Mouse (Mus musculus): ENCODE results near the gene Slc25a43. TPM values are rescaled to one million over a fixed set of nuclear protein-coding genes. Genes with fewer than 3 reads are reported as not detected.
"Not testable (repeated sequence)": the region's sequence is repeated elsewhere in the genome, so short reads cannot be mapped to it uniquely, and the experiment has no call there.

Slc25a43 gene
- polyA plus RNA-seq, 1 experiment = not detected

GRCm38 (mm10) chrX:36767386-36767785 lies 23.9 kb downstream of the Slc25a43 start:
- Histone ChIP-seq H3K4me3 (replicated peaks) (no peak overlapping the region), H3K9me3 (ENCODE audit: control insufficient read depth, low read length) (no peaks in the 10 kb centered on the region), H3K36me3 (ENCODE audit: control insufficient read depth) (no peaks in the 10 kb centered on the region), H3K27me3 (ENCODE audit: control insufficient read depth) (no peaks in the 10 kb centered on the region), H3K4me1 (ENCODE audit: control insufficient read depth) (no peaks in the 10 kb centered on the region)
- TF ChIP-seq GATA1 (IDR thresholded peaks at IDR 0.05; ENCODE audit: low read length) (no peak), TAL1 (IDR thresholded peaks at IDR 0.05; ENCODE audit: low read length) (no peak)

- Histone ChIP-seq H3K9me3 (ENCODE audit: control insufficient read depth, low read length) (no peaks in the 10 kb centered on the region), H3K4me3 (replicated peaks) (no peak overlapping the region), H3K36me3 (ENCODE audit: control insufficient read depth) (no peaks in the 10 kb centered on the region), H3K4me1 (ENCODE audit: control insufficient read depth) (no peaks in the 10 kb centered on the region), H3K27me3 (ENCODE audit: control insufficient read depth) (no peaks in the 10 kb centered on the region)
- TF ChIP-seq GATA1 (IDR thresholded peaks at IDR 0.05; ENCODE audit: low read length) (no peak), TAL1 (IDR thresholded peaks at IDR 0.05; ENCODE audit: low read length) (no peak)
These were observed 29.1 kb downstream of the Slc25a43 start for GRCm38 (mm10) chrX:36772591-36772990.

GRCm38 (mm10) chrX:36775520-36775919 lies 32.1 kb downstream of the Slc25a43 start:
- no peaks in the 10 kb centered on the region for H3K9me3 ChIP-seq (ENCODE audit: control insufficient read depth, low read length)
- TF ChIP-seq GATA1 (IDR thresholded peaks at IDR 0.05; ENCODE audit: low read length) = no peak
- H3K27me3 ChIP-seq (ENCODE audit: control insufficient read depth) = no peaks in the 10 kb centered on the region
- no peaks in the 10 kb centered on the region for H3K4me1 ChIP-seq (ENCODE audit: control insufficient read depth)
- no peaks in the 10 kb centered on the region for H3K36me3 ChIP-seq (ENCODE audit: control insufficient read depth)
- H3K4me3 ChIP-seq (replicated peaks) = no peak overlapping the region

GRCm38 (mm10) chrX:36777694-36778093 lies 34.2 kb downstream of the Slc25a43 start:
- TF ChIP-seq TAL1 (IDR thresholded peaks at IDR 0.05; ENCODE audit: low read length) (no peak), GATA1 (IDR thresholded peaks at IDR 0.05; ENCODE audit: low read length) (no peak)
- H3K36me3 ChIP-seq (ENCODE audit: control insufficient read depth) = no peaks in the 10 kb centered on the region
- no peaks in the 10 kb centered on the region for H3K4me1 ChIP-seq (ENCODE audit: control insufficient read depth)
- no peaks in the 10 kb centered on the region for H3K27me3 ChIP-seq (ENCODE audit: control insufficient read depth)
- no peaks in the 10 kb centered on the region for H3K9me3 ChIP-seq (ENCODE audit: control insufficient read depth, low read length)
- no peak overlapping the region for H3K4me3 ChIP-seq (replicated peaks)

GRCm38 (mm10) chrX:36789360-36789759 lies 45.9 kb downstream of the Slc25a43 start:
- no peaks in the 10 kb centered on the region for H3K9me3 ChIP-seq (ENCODE audit: control insufficient read depth, low read length)
- no peaks in the 10 kb centered on the region for H3K27me3 ChIP-seq (ENCODE audit: control insufficient read depth)
- no peak for TF ChIP-seq GATA1 (IDR thresholded peaks at IDR 0.05; ENCODE audit: low read length)
- TF ChIP-seq TAL1 (IDR thresholded peaks at IDR 0.05; ENCODE audit: low read length) = no peak

GRCm38 (mm10) chrX:36794571-36794970 lies 51.1 kb downstream of the Slc25a43 start:
- Histone ChIP-seq H3K36me3 (ENCODE audit: control insufficient read depth) (peaks cover 22% of the 10 kb centered on the region), H3K4me1 (ENCODE audit: control insufficient read depth) (peaks cover 20% of the 10 kb centered on the region), H3K9me3 (ENCODE audit: control insufficient read depth, low read length) (peaks cover 10% of the 10 kb centered on the region), H3K4me3 (replicated peaks) (no peak overlapping the region), H3K27me3 (ENCODE audit: control insufficient read depth) (no peaks in the 10 kb centered on the region)
- no peak for TF ChIP-seq GATA1 (IDR thresholded peaks at IDR 0.05; ENCODE audit: low read length)
- TF ChIP-seq TAL1 (IDR thresholded peaks at IDR 0.05; ENCODE audit: low read length) = no peak

More at GRCm38 (mm10) chrX:36789360-36789759, 45.9 kb downstream of the Slc25a43 start:
- no peak overlapping the region for H3K4me3 ChIP-seq (replicated peaks)
- H3K4me1 ChIP-seq (ENCODE audit: control insufficient read depth) = peaks cover 1% of the 10 kb centered on the region; the same call in 1 of the 2 replicates
- no peaks in the 10 kb centered on the region for H3K36me3 ChIP-seq (ENCODE audit: control insufficient read depth)

GRCm38 (mm10) chrX:36795424-36796162 lies 52.1 kb downstream of the Slc25a43 start, which contains the start of gene Slc25a5:
Gene Slc25a5, plus strand, starts transcription at chrX:36795651.
- peaks cover 20% of the 10 kb centered on the region for H3K4me1 ChIP-seq (ENCODE audit: control insufficient read depth)
- peak within 1 kb of the TSS; percentile 91 for H3K4me3 ChIP-seq (replicated peaks)
- peaks cover 10% of the 10 kb centered on the region for H3K9me3 ChIP-seq (ENCODE audit: control insufficient read depth, low read length)
- H3K27me3 ChIP-seq (ENCODE audit: control insufficient read depth) = no peaks in the 10 kb centered on the region
- peaks cover 22% of the 10 kb centered on the region for H3K36me3 ChIP-seq (ENCODE audit: control insufficient read depth)
- TF ChIP-seq TAL1 (IDR thresholded peaks at IDR 0.05; ENCODE audit: low read length) = no peak
- no peak for TF ChIP-seq GATA1 (IDR thresholded peaks at IDR 0.05; ENCODE audit: low read length)

GRCm38 (mm10) chrX:36796163-36796581 lies 52.7 kb downstream of the Slc25a43 start:
- Histone ChIP-seq H3K4me3 (replicated peaks) (peak overlapping the region; percentile 91), H3K27me3 (ENCODE audit: control insufficient read depth) (no peaks in the 10 kb centered on the region), H3K9me3 (ENCODE audit: control insufficient read depth, low read length) (peaks cover 10% of the 10 kb centered on the region), H3K36me3 (ENCODE audit: control insufficient read depth) (peaks cover 22% of the 10 kb centered on the region), H3K4me1 (ENCODE audit: control insufficient read depth) (peaks cover 20% of the 10 kb centered on the region)
- TF ChIP-seq GATA1 (IDR thresholded peaks at IDR 0.05; ENCODE audit: low read length) (no peak), TAL1 (IDR thresholded peaks at IDR 0.05; ENCODE audit: low read length) (no peak)

- Histone ChIP-seq H3K36me3 (ENCODE audit: control insufficient read depth) (peaks cover 22% of the 10 kb centered on the region), H3K4me3 (replicated peaks) (peak overlapping the region; percentile 91), H3K4me1 (ENCODE audit: control insufficient read depth) (peaks cover 20% of the 10 kb centered on the region)
- H3K27me3 ChIP-seq (ENCODE audit: control insufficient read depth); H3K9me3 ChIP-seq (ENCODE audit: control insufficient read depth, low read length): not testable (repeated sequence)
These were observed 53.3 kb downstream of the Slc25a43 start for GRCm38 (mm10) chrX:36796734-36797133.

Measured in erythroblast, embryonic 14.5 days (primary cell).